Mouse (Mus musculus): ENCODE results near the gene Lrrc10b. TPM values are rescaled to one million over a fixed set of nuclear protein-coding genes. Genes with fewer than 3 reads are reported as not detected.

The Lrrc10b gene
- total and polyA plus RNA-seq, 2 experiments from 2014 or later = 2.0 to 6.8 TPM

DNA sequence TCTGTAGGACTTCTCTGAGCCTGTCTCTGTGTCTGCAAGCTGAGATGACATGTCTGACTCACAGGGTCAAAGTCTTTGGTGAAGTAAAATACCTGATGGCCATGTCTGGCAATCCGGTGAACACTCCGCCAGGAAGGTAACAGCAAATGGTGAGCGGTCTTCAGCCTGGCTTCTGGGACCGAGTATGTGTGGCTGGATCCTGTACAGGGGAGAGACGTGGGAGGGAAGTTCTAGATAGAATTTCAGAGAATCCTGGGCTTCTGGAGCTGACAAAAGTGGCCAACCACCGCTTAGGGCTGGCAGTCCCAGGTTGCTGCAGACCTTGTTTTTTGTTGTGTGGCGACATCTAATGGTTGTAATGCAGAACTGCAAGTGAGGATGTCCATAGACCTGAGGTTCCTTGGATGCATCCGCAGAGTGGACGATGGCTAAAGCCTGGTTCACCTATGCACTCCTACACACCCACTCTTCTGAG lies 29.0 kb upstream of the Lrrc10b start:
- Histone ChIP-seq H3K4me1 (ENCODE audit: insufficient read depth, low read length) (peaks cover 6% of the 10 kb centered on the region), H3K36me3 (ENCODE audit: insufficient read depth, low read length) (no peaks in the 10 kb centered on the region), H3K9ac (replicated peaks; ENCODE audit: low read length) (no peak overlapping the region), H3K27me3 (ENCODE audit: insufficient read depth, low read length) (peaks cover 4% of the 10 kb centered on the region; the same call in 1 of the 2 replicates), H3K9me3 (ENCODE audit: low read length) (no peaks in the 10 kb centered on the region), H3K27ac (no peak overlapping the region), H3K4me2 (ENCODE audit: low read depth, low read length) (no peak overlapping the region), H3K4me3 (ENCODE audit: low read length) (no peak overlapping the region)
- DNase-seq (ENCODE audit: low spot score) (peak; percentile 88), ATAC-seq (peak; percentile 85)
- TF ChIP-seq CTCF (IDR thresholded peaks at IDR 0.05; ENCODE audit: low read depth) = peak; percentile 95
- 19% methylated on average over 9 of the region's 9 CpGs for WGBS

GRCm38 (mm10) chr19:10482703-10483102 lies 25.4 kb upstream of the Lrrc10b start, which contains the start of gene Ppp1r32:
Gene Ppp1r32 (minus strand): TSS chr19:10482928.
- H3K27ac ChIP-seq = no peak within 1 kb of the TSS
- DNase-seq (ENCODE audit: low spot score) (peak; percentile 83), ATAC-seq (peak; percentile 71)
- H3K4me1 ChIP-seq (ENCODE audit: insufficient read depth, low read length) = peaks cover 6% of the 10 kb centered on the region
- no peak within 1 kb of the TSS for H3K4me2 ChIP-seq (ENCODE audit: low read depth, low read length)
- no peak within 1 kb of the TSS for H3K9ac ChIP-seq (replicated peaks; ENCODE audit: low read length)
- H3K9me3 ChIP-seq (ENCODE audit: low read length) = no peaks in the 10 kb centered on the region
- no peak within 1 kb of the TSS for H3K4me3 ChIP-seq (ENCODE audit: low read length)
- TF ChIP-seq CTCF (IDR thresholded peaks at IDR 0.05; ENCODE audit: low read depth) = no peak
- WGBS = 19% methylated on average over 6 of the region's 6 CpGs
- H3K36me3 ChIP-seq (ENCODE audit: insufficient read depth, low read length) = no peaks in the 10 kb centered on the region
- peaks cover 2% of the 10 kb centered on the region; the same call in 1 of the 2 replicates for H3K27me3 ChIP-seq (ENCODE audit: insufficient read depth, low read length)

DNA sequence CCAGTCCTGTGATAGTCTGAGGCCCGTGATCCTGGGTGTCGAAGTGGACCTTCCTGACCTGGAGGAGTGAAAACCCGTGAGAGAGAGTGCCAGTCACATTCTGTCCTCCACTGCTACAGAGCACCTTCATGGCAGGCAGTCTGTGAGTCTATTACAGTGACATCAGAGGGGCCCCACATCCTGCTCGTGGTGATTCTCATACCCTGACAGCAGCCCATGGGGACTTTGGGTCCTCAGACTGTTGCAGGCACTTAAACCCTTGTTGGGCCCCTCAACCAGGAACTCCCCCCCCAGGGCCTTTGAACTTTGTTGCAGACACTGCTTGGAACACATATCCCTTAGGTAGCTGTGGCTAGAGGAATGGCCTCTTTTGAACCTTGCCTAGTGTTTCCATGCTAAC lies 22.3 kb upstream of the Lrrc10b start:
- H3K4me3 ChIP-seq (ENCODE audit: low read length) = no peak overlapping the region
- no peaks in the 10 kb centered on the region for H3K27me3 ChIP-seq (ENCODE audit: insufficient read depth, low read length)
- no peaks in the 10 kb centered on the region for H3K36me3 ChIP-seq (ENCODE audit: insufficient read depth, low read length)
- H3K9ac ChIP-seq (replicated peaks; ENCODE audit: low read length) = no peak overlapping the region
- H3K4me2 ChIP-seq (ENCODE audit: low read depth, low read length) = no peak overlapping the region
- DNase-seq (ENCODE audit: low spot score) (no peak), ATAC-seq (no peak)
- H3K4me1 ChIP-seq (ENCODE audit: insufficient read depth, low read length) = peaks cover 6% of the 10 kb centered on the region
- H3K9me3 ChIP-seq (ENCODE audit: low read length) = no peaks in the 10 kb centered on the region
- WGBS = 68% methylated on average over 4 of the region's 4 CpGs
- no peak overlapping the region for H3K27ac ChIP-seq
- no peak for TF ChIP-seq CTCF (IDR thresholded peaks at IDR 0.05; ENCODE audit: low read depth)

- 16% methylated on average over 6 of the region's 6 CpGs for WGBS
Observed at GRCm38 (mm10) chr19:10473779-10474178, 16.5 kb upstream of the Lrrc10b start.

GRCm38 (mm10) chr19:10472958-10473357 lies 15.7 kb upstream of the Lrrc10b start:
- H3K4me3 ChIP-seq (ENCODE audit: low read length) = no peak overlapping the region
- no peak overlapping the region for H3K27ac ChIP-seq
- H3K9me3 ChIP-seq (ENCODE audit: low read length) = no peaks in the 10 kb centered on the region
- ATAC-seq (no peak), DNase-seq (ENCODE audit: low spot score) (no peak)
- no peaks in the 10 kb centered on the region for H3K4me1 ChIP-seq (ENCODE audit: insufficient read depth, low read length)
- H3K27me3 ChIP-seq (ENCODE audit: insufficient read depth, low read length) = no peaks in the 10 kb centered on the region
- no peak overlapping the region for H3K4me2 ChIP-seq (ENCODE audit: low read depth, low read length)
- H3K9ac ChIP-seq (replicated peaks; ENCODE audit: low read length) = no peak overlapping the region
- WGBS = 78% methylated on average over 3 of the region's 3 CpGs
- no peaks in the 10 kb centered on the region for H3K36me3 ChIP-seq (ENCODE audit: insufficient read depth, low read length)
- no peak for TF ChIP-seq CTCF (IDR thresholded peaks at IDR 0.05; ENCODE audit: low read depth)

More at GRCm38 (mm10) chr19:10473779-10474178, 16.5 kb upstream of the Lrrc10b start:
- H3K36me3 ChIP-seq (ENCODE audit: insufficient read depth, low read length) = no peaks in the 10 kb centered on the region
- H3K4me3 ChIP-seq (ENCODE audit: low read length) = no peak overlapping the region
- no peaks in the 10 kb centered on the region for H3K9me3 ChIP-seq (ENCODE audit: low read length)
- no peak for DNase-seq (ENCODE audit: low spot score)
- no peak overlapping the region for H3K9ac ChIP-seq (replicated peaks; ENCODE audit: low read length)
- ATAC-seq = peak; percentile 46; the same call in 1 of the 2 replicates
- no peak for TF ChIP-seq CTCF (IDR thresholded peaks at IDR 0.05; ENCODE audit: low read depth)
- no peak overlapping the region for H3K4me2 ChIP-seq (ENCODE audit: low read depth, low read length)
- no peaks in the 10 kb centered on the region for H3K27me3 ChIP-seq (ENCODE audit: insufficient read depth, low read length)
- no peak overlapping the region for H3K27ac ChIP-seq
- no peaks in the 10 kb centered on the region for H3K4me1 ChIP-seq (ENCODE audit: insufficient read depth, low read length)

GRCm38 (mm10) chr19:10469171-10469658 lies 11.9 kb upstream of the Lrrc10b start:
- DNase-seq (ENCODE audit: low spot score) = no peak
- no peak overlapping the region for H3K27ac ChIP-seq
- WGBS = 52% methylated on average over 8 of the region's 8 CpGs
- H3K9me3 ChIP-seq (ENCODE audit: low read length) = no peaks in the 10 kb centered on the region
- TF ChIP-seq CTCF (IDR thresholded peaks at IDR 0.05; ENCODE audit: low read depth) = no peak
- no peaks in the 10 kb centered on the region for H3K4me1 ChIP-seq (ENCODE audit: insufficient read depth, low read length)
- H3K27me3 ChIP-seq (ENCODE audit: insufficient read depth, low read length) = no peaks in the 10 kb centered on the region
- no peak overlapping the region for H3K4me2 ChIP-seq (ENCODE audit: low read depth, low read length)
- H3K36me3 ChIP-seq (ENCODE audit: insufficient read depth, low read length) = no peaks in the 10 kb centered on the region
- H3K4me3 ChIP-seq (ENCODE audit: low read length) = no peak overlapping the region
- H3K9ac ChIP-seq (replicated peaks; ENCODE audit: low read length) = no peak overlapping the region
- peak; percentile 59 for ATAC-seq

DNA sequence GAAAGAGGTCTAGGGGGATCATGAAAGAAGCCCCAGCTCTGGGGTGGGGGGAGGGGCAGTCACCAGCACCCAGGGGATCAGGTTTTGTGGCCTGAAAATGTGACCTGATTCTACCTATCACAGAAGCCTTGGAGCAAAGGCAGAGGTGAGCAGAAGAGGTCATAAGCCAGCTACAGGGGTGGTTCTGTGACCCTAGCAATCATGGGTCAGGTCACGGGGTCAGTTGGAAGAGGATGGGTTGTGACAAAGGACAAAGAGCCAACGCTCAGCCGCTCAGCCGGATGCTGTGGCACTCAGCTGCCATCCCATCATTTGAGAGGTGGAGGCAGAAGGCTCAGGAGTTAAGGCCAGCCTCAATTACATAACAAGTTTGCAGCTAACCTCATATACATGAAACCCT lies 7.2 kb upstream of the Lrrc10b start:
- no peak overlapping the region for H3K4me2 ChIP-seq (ENCODE audit: low read depth, low read length)
- no peaks in the 10 kb centered on the region for H3K4me1 ChIP-seq (ENCODE audit: insufficient read depth, low read length)
- no peak for ATAC-seq
- TF ChIP-seq CTCF (IDR thresholded peaks at IDR 0.05; ENCODE audit: low read depth) = no peak
- H3K27me3 ChIP-seq (ENCODE audit: insufficient read depth, low read length) = peaks cover 14% of the 10 kb centered on the region
- no peaks in the 10 kb centered on the region for H3K9me3 ChIP-seq (ENCODE audit: low read length)
- H3K4me3 ChIP-seq (ENCODE audit: low read length) = no peak overlapping the region
- no peaks in the 10 kb centered on the region for H3K36me3 ChIP-seq (ENCODE audit: insufficient read depth, low read length)
- H3K9ac ChIP-seq (replicated peaks; ENCODE audit: low read length) = no peak overlapping the region
- DNase-seq (ENCODE audit: low spot score) = no peak
- 25% methylated on average over 4 of the region's 4 CpGs for WGBS
- H3K27ac ChIP-seq = no peak overlapping the region

Measured in hindbrain, postnatal 0 days (tissue).